Mouse (Mus musculus): ENCODE data around the gene Id1. TPM values are rescaled to one million over a fixed set of nuclear protein-coding genes. Genes with fewer than 3 reads are reported as not detected.

Gene Id1
- 35.6 TPM for polyA plus RNA-seq (2015; fragmentation: Illumina TruSeq; extraction: RNeasy Lipid Tissue Mini Kit (QIAGEN cat#74804); ENCODE audit: insufficient read depth, low read depth, low replicate concordance)

GRCm38 (mm10) chr2:152736090-152736601 is at the start of gene Id1:
Gene Id1 (plus strand): TSS chr2:152736251.

GRCm38 (mm10) chr2:152686806-152687267 is 49.2 kb upstream of the Id1 start, which contains the start of gene Mcts2:
Gene Mcts2 (plus strand): TSS chr2:152687035.

GRCm38 (mm10) chr2:152753944-152754711 is 18.1 kb downstream of the Id1 start, which contains the start of gene Cox4i2:
Gene Cox4i2 (plus strand): TSS chr2:152754173.

Other genes with a start within 250 kb of the Id1 start
- not detected for gene Defb22, start 246.1 kb upstream of the Id1 start, polyA plus RNA-seq (2015; fragmentation: Illumina TruSeq; extraction: RNeasy Lipid Tissue Mini Kit (QIAGEN cat#74804); ENCODE audit: insufficient read depth, low read depth, low replicate concordance)
- not detected for gene Defb26, start 224.6 kb upstream of the Id1 start, polyA plus RNA-seq (2015; fragmentation: Illumina TruSeq; extraction: RNeasy Lipid Tissue Mini Kit (QIAGEN cat#74804); ENCODE audit: insufficient read depth, low read depth, low replicate concordance)
- gene Defb28, start 218.0 kb upstream of the Id1 start, polyA plus RNA-seq (2015; fragmentation: Illumina TruSeq; extraction: RNeasy Lipid Tissue Mini Kit (QIAGEN cat#74804); ENCODE audit: insufficient read depth, low read depth, low replicate concordance), result not detected
- gene Defb29, start 196.2 kb upstream of the Id1 start, polyA plus RNA-seq (2015; fragmentation: Illumina TruSeq; extraction: RNeasy Lipid Tissue Mini Kit (QIAGEN cat#74804); ENCODE audit: insufficient read depth, low read depth, low replicate concordance), result not detected
- gene Gm17416, start 166.9 kb upstream of the Id1 start, polyA plus RNA-seq (2015; fragmentation: Illumina TruSeq; extraction: RNeasy Lipid Tissue Mini Kit (QIAGEN cat#74804); ENCODE audit: insufficient read depth, low read depth, low replicate concordance), result not detected
- gene Defb21, start 163.5 kb upstream of the Id1 start, polyA plus RNA-seq (2015; fragmentation: Illumina TruSeq; extraction: RNeasy Lipid Tissue Mini Kit (QIAGEN cat#74804); ENCODE audit: insufficient read depth, low read depth, low replicate concordance), result not detected
- not detected for gene Defb19, start 155.9 kb upstream of the Id1 start, polyA plus RNA-seq (2015; fragmentation: Illumina TruSeq; extraction: RNeasy Lipid Tissue Mini Kit (QIAGEN cat#74804); ENCODE audit: insufficient read depth, low read depth, low replicate concordance)
- not detected for gene Defb45, start 136.9 kb upstream of the Id1 start, polyA plus RNA-seq (2015; fragmentation: Illumina TruSeq; extraction: RNeasy Lipid Tissue Mini Kit (QIAGEN cat#74804); ENCODE audit: insufficient read depth, low read depth, low replicate concordance)
- gene Defb36, start 131.9 kb upstream of the Id1 start, polyA plus RNA-seq (2015; fragmentation: Illumina TruSeq; extraction: RNeasy Lipid Tissue Mini Kit (QIAGEN cat#74804); ENCODE audit: insufficient read depth, low read depth, low replicate concordance), result not detected
- not detected for gene Defb25, start 113.2 kb upstream of the Id1 start, polyA plus RNA-seq (2015; fragmentation: Illumina TruSeq; extraction: RNeasy Lipid Tissue Mini Kit (QIAGEN cat#74804); ENCODE audit: insufficient read depth, low read depth, low replicate concordance)
- gene Rem1, start 109.3 kb upstream of the Id1 start, polyA plus RNA-seq (2015; fragmentation: Illumina TruSeq; extraction: RNeasy Lipid Tissue Mini Kit (QIAGEN cat#74804); ENCODE audit: insufficient read depth, low read depth, low replicate concordance), result 3.5 TPM
- 32.3 TPM for gene H13, start 66.8 kb upstream of the Id1 start, polyA plus RNA-seq (2015; fragmentation: Illumina TruSeq; extraction: RNeasy Lipid Tissue Mini Kit (QIAGEN cat#74804); ENCODE audit: insufficient read depth, low read depth, low replicate concordance)
- 4.3 TPM for gene Mcts2, start 49.2 kb upstream of the Id1 start, polyA plus RNA-seq (2015; fragmentation: Illumina TruSeq; extraction: RNeasy Lipid Tissue Mini Kit (QIAGEN cat#74804); ENCODE audit: insufficient read depth, low read depth, low replicate concordance)
- gene Cox4i2, start 17.9 kb downstream of the Id1 start, polyA plus RNA-seq (2015; fragmentation: Illumina TruSeq; extraction: RNeasy Lipid Tissue Mini Kit (QIAGEN cat#74804); ENCODE audit: insufficient read depth, low read depth, low replicate concordance), result not detected
- gene Bcl2l1, start 95.5 kb downstream of the Id1 start, polyA plus RNA-seq (2015; fragmentation: Illumina TruSeq; extraction: RNeasy Lipid Tissue Mini Kit (QIAGEN cat#74804); ENCODE audit: insufficient read depth, low read depth, low replicate concordance), result 13.2 TPM
- not detected for gene Tpx2, start 111.7 kb downstream of the Id1 start, polyA plus RNA-seq (2015; fragmentation: Illumina TruSeq; extraction: RNeasy Lipid Tissue Mini Kit (QIAGEN cat#74804); ENCODE audit: insufficient read depth, low read depth, low replicate concordance)
- gene Mylk2, start 175.1 kb downstream of the Id1 start, polyA plus RNA-seq (2015; fragmentation: Illumina TruSeq; extraction: RNeasy Lipid Tissue Mini Kit (QIAGEN cat#74804); ENCODE audit: insufficient read depth, low read depth, low replicate concordance), result not detected
- gene Foxs1, start 197.0 kb downstream of the Id1 start, polyA plus RNA-seq (2015; fragmentation: Illumina TruSeq; extraction: RNeasy Lipid Tissue Mini Kit (QIAGEN cat#74804); ENCODE audit: insufficient read depth, low read depth, low replicate concordance), result 4.8 TPM
- not detected for gene Dusp15, start 215.4 kb downstream of the Id1 start, polyA plus RNA-seq (2015; fragmentation: Illumina TruSeq; extraction: RNeasy Lipid Tissue Mini Kit (QIAGEN cat#74804); ENCODE audit: insufficient read depth, low read depth, low replicate concordance)
- not detected for gene Ttll9, start 226.2 kb downstream of the Id1 start, polyA plus RNA-seq (2015; fragmentation: Illumina TruSeq; extraction: RNeasy Lipid Tissue Mini Kit (QIAGEN cat#74804); ENCODE audit: insufficient read depth, low read depth, low replicate concordance)

Measured in pancreas, adult 10 weeks (tissue).